Mouse (Mus musculus) urinary bladder, postnatal 14 days (tissue): ENCODE data around the gene Nfkbia.

Experiments used
- DNase-seq: peaks from one replicate; pipeline ENCODE4 v3.0.0; 2021; ENCODE audit warnings: low spot score

The Nfkbia gene

DNA sequence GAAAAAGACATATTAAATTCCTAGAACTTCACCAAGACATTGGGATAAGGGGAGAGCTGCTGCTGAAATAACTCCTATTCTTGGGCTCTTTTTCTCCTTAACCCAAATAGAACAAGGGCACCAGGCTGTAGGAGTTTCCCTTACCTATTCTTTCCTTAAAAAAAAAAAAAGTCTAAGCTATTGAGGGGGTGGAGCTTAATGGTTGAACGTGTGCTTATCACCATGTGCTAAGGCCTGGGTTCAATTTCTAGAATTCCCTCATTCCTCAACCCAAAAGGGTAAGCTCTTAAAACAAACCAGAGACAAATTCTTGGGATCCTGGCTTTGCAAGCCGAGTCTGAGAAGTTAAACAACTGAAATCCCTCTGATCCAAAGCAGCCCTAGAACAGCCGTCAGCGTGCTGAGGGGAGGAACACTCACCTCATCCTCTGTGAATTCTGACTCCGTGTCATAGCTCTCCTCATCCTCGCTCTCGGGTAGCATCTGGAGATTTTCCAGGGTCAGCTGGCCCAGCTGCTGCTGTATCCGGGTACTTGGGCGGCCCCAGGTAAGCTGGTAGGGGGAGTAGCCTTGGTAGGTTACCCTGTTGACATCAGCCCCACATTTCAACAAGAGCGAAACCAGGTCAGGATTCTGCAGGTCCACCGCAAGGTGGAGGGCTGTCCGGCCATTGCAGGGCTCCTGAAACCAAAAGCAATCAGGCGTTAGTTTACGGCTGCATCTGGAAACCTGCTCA is 2.3 kb downstream of the Nfkbia start:
- DNase-seq = no peak

DNA sequence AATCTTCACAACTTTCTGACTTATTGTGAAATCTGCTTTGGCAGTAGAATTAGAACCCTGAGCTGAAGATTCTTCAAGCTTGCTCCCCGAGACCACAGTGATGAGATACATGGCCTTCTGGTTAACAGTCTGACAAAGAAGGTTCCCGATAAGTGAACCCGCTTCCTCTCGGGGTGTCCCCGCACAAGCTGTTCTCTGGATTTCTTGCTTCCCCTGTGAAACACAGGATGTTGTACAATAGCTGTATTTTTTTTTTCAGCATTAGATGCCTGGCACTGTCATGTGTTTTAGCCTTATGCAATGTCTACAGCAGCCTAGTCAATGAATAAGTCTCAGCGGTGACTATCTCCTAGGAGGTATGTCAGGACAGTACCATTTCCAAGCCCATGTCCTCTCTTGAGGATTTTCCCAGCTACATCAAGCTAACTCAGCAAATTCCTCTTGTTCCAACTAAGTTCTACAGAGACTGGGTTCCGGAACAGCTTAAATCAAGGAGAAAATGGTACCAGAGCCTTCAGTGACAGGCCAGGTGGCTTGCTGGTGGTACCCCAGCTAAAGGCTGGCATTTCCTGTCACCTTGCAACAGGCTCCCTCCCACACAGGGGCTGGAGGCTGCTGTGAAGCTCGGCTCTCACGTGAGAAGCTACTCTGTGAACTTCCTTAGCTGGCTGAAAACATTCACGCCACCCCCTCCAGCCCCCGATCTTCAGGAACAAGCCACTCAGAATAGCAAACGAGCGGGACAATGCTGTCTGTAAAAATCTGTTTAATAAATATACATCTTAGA is 3.6 kb downstream of the Nfkbia start:
- DNase-seq = no peak

DNA sequence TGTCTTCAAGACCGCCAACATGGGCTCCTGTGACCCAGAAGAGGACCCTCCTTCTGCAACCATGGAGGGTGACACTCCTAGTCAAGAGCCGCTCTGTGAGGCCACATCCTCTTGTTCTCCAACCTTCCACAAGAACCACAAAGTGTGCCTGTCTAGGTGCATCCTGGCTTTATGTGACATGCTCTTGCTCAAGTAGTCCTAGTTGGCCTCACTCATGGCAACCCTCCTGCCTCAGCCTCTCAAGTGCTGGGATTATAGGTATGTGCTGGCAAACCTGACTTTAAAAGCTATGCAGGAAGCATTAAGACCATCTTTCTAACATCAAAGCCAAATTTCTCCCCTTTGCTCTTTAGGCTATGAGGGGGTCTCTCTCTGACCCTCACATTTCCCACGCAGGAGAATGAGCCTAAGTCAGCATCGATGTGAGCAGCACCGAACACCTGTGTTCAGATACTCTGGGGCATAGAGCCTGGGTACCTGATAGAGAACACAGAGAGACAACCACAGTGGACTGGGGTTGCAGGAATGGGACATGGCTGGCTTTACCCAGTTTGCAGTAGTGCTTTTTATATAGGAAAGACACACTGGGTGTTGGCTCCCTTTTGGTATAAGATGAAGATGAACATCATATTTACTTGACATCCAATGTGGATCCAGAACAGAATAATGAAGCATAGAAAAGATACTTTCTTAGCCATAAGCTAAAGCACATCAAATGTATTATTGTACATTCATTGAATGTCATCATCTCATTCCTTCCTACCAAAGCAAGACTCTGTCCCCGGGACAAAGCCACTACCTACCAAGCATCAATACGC is 4.4 kb downstream of the Nfkbia start:
- DNase-seq = no peak

DNA sequence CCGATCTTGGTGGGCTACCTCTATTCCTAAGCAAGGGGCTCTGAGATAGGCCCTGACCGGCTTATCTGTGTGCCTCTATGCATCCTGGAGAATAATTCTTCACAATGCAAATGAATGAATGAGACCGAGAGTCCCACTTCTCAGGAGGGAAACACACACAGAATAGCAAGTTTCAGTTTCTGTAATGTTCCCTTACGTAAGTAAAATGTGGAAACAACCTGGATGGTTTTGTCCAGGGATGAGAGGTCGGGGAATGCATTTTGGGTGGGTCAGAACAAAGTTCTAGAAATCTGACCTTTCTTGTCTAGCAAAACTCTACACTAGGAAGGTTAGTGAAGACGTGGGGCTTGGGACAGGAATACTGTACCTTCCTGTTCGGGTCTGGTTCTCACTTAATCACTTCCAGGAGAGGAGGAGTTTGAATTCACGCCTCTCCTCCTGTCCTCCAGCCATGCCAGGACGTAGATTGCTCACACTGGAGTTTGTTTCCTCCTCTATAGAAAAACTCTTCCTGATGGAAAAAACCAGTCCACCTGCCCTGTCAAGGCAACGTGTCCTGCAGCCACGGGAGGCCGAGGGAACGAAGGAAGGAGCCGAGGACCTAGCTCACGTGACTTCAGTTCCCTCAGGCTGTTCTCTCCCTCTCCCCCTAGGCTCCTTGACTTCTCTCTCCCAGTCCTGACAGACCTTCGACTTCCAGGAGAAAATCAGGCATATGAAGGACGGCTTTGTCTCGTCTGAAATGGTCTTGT is 5.3 kb downstream of the Nfkbia start:
- DNase-seq = no peak

DNA sequence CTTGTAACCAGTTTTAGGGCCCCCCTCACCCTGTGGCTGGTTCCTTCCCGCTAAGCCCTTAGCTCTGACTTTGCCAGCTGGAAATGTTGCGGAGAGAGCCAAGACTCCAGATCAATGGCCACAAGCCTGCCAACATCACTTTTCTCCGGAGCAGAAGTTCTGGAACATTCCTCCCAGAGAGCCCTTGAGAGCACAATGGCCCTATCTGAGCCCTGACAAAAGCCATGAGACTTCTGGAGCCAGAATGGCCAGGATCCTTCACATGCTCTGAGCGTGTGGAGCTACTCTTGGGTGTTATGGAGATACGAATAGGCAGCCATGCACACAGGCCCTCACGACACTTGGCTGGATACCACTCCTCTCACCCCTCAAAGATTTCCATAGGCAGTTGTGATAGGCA is 7.6 kb downstream of the Nfkbia start:
- DNase-seq = no peak

DNA sequence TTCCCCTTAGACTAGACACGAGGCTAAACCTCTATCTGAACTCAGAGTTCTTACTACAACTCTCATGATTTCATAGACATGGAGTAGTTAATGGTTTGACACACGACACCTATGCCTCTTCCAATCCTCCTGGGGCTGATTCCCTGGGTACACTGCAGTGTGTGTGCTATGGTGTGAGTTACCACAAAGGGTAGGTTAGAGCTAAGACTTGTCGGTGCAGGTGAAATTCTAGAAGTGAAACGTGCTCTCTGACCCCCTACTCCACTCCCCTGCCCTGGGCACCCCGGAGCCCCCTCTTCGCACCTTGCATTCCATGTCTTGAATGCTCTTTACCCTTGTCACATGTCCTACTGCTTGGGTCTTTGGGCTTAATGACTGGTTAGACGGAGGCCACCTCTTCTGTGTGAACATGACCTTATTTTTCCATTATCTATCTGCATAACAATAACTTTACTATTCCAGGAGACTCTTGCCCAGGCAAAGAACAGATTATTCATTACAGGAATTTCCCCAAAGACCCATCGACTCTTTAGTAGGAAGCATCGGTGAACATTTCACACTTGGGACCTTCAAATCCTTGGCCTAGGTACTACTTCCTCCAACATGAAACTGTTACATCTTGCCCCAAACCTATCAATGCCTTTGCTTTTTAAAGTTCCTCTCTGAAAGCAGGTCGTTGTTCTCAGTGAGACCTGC is 8.2 kb downstream of the Nfkbia start:
- DNase-seq = no peak

DNA sequence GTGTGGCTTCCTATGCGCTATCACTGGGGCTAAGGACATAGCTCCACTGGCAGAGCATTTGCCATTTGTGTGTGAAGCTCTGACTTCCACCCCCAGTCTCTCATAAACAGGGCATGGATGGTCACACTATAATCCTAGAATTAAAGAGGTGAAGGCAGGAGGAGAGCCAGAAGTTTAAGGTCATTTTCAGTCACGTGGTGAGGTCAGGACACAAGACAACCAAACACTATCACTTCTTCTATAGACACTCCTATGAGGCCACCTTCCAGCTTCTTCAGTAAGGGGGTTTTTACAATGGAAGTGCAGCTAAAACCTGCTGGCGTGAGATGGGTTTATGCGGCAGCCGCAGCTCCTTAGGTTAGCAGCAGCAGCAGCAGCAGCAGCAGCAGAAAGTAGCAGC is 8.9 kb downstream of the Nfkbia start:
- no peak for DNase-seq

DNA sequence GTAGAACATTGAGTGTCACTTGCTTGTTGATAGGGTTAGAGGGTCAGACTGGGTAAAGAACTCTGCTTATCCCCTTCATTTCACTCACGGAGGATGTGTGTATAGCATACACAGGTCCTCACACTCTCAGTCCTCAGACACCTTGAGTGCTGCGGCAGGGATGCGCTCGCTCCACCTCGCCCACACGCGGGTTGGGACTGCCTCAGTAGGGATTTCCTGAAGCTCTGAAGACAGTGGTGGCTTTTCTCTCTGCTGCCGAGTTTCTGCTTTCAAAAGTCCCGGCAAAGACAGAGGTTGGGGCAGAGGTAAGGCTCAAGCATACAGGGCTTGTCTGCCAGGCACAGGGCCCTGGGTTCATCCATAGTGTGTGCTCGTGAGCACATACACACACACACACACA is 9.7 kb downstream of the Nfkbia start:
- DNase-seq = no peak

DNA sequence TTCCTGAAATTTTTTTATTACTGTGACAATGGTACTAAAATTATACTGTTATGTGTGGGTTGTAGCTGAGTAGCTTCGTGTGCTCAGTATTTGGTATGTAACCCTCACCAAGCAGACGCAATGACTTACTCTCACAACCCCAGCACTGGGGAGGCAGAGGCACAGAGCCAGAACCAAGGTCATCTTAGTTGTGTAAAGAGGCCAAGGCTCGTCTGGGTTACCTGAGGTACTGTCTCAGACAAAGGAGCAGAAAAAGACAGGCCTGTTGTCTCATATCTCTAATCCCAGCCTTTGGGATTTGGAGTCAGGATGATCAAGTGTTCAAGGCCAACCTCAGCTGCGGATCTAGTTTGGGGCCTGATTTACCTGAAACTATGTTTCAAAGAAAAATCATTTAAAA is 10.7 kb downstream of the Nfkbia start:
- DNase-seq = no peak

DNA sequence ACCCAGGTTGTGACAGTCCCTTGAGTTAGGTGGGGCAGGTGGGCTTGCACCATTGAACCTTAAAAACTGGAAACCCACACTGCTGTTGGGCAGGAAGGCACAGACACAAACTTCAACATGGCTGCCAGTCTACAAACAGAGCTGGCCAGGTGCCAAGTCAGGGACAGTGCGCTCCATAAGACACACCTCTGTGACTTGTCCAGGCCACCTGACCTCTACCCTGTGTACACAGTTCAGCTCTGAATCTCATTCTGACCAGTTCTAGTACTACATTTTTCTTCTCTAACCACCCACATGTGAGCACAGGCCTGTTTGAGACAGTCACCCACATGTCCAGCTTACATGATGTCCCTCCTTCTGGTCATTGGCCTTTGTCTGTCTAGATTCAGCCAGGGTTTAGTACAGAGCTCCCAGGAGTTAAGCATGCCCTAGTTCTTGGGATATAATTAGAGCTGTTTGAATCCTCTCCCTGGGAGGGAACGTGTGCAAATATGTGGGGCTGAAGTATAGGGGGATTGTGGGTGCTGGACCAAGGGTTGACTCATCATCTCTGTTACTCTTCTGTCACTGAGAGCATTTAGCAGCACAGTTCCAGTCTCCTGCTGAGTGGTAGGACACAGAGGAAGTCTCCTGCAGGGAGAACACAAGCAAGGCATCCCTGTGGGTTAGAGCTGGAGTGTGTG is 11.8 kb downstream of the Nfkbia start:
- peak; percentile 52 for DNase-seq

DNA sequence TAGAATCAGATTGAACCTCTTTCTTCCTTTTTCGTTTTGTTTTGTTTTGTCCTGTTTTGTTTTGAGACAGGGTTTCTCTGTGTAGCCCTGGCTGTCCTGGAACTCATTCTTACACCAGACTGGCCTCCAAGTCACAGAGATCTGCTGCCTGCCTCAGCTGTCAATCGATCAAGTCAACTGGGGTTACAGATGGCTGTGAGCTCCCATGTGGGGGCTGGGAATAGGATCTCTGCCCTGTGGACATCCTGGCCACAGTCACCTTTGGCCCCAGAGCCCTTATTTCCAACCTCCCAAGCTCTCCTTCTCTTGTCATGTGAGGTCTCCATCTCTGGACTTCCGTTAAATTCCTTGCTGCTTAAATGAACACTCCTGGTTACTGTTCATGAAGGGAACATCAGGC is 13.5 kb downstream of the Nfkbia start:
- no peak for DNase-seq

DNA sequence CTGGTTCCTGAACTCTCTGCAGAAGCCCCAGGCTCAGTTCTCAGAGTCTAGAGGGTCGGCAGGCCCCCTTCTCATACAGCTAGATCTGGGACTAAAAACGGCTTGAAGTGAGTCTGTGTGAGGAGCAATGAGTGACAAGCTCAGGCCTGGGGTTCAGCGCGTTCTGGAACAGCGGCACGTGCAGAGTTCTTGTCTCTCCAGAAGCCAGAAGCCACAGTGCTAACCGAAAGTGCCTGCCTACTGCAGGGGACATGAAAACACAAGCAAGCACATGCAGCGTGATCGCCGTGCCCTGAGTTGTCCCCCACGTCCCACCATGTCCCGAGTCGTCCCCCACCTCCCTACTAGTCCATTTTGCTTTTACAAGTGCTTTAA is 18.3 kb downstream of the Nfkbia start:
- DNase-seq = no peak

DNA sequence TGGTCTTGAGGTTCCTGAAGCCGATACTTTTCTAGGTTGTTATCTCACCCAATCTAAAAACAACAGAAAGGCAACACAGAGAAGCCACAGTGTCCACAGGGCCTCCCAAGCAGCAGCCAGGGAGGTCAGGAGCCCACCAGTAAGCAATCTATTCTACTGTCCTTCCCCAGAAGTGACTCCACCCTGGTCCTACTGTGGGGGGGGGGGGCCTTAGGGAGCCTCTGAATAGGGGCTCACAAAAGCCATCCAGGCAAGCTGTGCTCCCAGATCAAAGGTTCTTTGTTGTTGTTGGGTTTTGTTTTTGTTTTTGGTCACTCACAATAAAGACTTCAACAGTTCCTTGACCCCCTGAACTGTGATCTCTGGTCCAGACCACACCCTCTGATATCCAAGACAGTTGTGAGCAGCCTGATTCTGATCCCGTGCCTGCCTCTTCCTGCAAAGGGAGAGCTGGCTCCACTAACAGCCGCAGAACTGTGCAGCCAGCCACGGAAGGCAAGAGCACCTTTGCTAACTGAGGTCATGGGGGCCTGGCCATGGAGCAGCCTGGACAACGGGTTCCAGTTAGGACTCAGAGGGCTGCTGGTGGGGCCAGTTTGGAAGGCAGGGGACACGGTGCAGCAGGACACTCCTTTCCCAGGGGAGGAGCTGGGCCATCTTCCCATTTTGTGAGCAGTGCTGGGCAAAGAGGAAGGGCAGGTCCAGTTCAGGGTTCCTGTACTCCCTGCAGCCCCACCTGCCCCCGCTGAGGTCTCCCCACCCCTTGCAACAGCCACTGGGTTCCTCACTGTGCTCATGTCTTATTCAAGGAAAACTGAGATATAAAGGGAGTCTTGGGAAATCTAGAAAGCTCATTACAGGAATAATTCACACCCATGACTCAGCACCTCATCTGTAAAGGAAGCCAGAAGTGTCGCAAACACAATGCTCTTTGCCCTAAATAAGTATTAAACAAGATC is 18.9 kb downstream of the Nfkbia start:
- peak; percentile 69 for DNase-seq

DNA sequence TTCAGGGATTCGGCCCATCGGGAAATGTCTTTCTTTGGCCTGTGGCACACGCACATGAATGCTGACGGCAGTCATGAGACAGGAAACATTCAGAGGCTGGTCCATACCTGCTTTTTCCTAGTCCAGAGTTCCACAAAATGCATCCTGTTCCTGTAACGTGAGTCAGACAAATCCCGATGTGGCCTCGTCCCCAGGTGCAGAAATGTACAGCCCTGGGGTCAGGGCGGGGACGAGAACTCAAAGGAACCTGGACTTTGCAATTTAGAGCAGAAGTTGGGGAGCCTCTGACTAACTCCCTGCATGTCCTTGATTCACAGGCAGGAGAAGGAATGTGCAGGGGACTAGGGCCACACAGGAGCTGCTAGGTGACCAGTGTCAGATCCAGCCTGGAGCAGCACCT is 21.1 kb downstream of the Nfkbia start:
- no peak for DNase-seq

DNA sequence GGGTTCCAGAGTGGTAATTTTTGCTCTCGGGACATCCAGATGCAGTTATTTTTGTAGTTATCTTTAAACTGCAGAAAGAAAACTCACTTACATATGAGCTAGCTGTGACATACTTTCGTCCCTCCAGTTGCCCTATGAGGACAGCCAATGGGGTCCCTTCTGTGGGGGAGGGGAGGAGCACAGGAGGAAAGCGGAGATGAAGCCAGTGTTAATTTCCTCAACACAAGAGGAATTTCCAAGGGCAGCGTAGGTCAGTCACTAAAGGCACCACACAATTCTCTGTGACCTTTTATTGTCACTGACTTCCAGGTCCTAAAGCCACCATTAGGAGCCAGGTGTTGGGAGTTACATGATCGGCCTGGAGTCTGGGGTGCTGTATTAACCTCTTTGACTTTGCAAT is 22.0 kb downstream of the Nfkbia start:
- DNase-seq = no peak

DNA sequence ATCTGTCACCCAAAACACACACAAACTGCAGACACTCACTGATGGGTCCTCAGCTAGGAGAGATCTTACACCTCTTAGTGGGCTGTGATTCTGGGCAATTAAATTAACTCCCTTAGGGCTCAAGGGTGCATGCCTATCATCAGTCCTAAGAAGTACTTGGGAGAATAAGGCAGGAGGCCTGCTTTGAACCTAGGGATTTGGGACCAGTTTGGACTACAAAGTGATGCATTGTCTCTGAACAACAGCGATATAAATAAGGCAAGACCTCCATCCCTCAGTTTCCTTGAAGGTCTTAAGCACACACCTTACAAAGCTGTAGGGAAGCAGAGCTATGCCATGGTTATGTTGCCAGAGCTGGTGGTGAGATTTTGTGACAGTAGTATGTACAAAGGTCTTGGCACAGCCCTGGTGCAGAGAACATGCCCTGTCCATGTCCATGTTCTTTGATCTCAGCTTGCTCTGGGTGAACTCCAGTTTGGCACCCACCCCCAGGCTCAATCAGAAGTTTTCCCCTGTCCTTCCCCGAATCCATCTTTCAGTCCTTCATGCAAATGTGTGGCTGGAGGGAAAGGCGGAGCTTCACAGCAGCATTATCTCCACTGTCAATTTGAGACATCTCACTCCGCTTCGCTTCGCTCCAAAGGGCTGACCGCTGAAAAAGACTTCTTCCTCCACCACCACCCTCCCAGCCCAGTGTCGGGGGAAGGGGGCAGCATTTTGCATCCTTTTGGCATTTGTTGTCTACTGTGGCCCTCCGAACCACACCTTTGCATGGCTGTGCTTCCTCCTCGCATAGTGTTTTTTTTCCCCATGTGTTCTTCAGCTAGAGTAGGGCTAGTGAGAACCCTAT is 24.9 kb downstream of the Nfkbia start:
- no peak for DNase-seq

DNA sequence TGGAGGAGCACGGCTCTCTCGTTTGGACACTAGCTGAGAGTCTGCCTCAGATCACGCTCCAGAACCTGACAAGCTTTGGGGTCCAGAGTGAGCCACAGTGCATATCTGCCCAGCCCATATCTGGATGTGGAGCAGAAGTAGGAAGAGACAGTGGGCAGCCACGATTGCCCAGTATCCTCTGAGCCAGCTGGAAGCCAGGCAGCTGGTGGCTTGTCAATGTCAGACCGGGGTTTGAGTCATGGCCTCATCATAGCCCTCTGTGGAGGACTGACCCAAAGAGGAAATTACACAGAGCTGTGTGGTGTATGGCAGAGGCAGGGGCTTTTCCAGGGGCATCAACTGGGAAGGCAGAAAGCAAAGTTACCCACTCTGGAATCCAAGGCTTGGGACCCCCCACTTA is 25.6 kb downstream of the Nfkbia start:
- DNase-seq = no peak

DNA sequence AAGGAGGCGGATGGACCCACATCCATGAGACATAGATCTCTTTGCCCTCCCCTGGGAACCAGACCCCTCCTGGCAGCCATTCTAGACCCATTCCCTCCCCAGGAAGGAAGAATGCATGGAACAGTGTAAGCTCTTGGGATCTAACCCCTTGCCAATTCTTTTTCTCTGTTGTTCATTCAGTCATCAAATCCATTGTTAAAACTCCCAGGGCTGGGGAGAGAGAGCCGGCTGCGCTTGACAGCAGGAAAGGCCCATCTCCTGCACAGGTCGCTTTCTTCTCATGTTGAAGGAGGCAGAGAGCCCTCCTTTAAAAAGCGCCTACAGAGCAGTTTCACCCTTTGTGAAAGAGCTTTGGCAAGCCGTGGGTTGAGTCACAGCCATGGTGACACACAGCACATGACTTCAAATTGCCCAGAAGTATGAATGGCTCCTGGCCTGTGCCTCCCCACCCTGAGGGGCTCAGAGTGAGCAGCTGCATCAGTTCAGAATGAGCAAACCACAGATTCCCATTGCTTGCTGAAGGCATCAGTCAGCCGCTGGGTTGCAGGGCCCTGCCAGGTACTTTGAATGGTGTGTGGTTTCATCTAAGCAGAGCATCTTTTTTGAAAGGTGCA is 26.3 kb downstream of the Nfkbia start:
- peak; percentile 46 for DNase-seq
